Mouse (Mus musculus) heart, adult 11 months (tissue): ENCODE measurements around the gene Dgki.
A peak's percentile ranks its signal among the peaks of the same experiment; 100 is the strongest.

Experiments used
- DNase-seq: peaks from one replicate; pipeline ENCODE4 v3.0.0; 2022

Dgki gene

GRCm38 (mm10) chr6:36998942-36999341 lies 301.0 kb downstream of the Dgki start:
- peak; percentile 58 for DNase-seq

- no peak for DNase-seq
These were observed 305.7 kb downstream of the Dgki start for GRCm38 (mm10) chr6:36994329-36994728.

GRCm38 (mm10) chr6:36990186-36990585 lies 309.8 kb downstream of the Dgki start:
- DNase-seq = peak; percentile 18

GRCm38 (mm10) chr6:36988800-36989199 lies 311.2 kb downstream of the Dgki start:
- peak; percentile 56 for DNase-seq

- peak; percentile 92 for DNase-seq
These were observed 318.3 kb downstream of the Dgki start for GRCm38 (mm10) chr6:36981646-36982045.

- DNase-seq = peak; percentile 94
These were observed 319.5 kb downstream of the Dgki start for GRCm38 (mm10) chr6:36980475-36980874.

GRCm38 (mm10) chr6:36978176-36978575 lies 321.8 kb downstream of the Dgki start:
- peak; percentile 41 for DNase-seq

- DNase-seq = no peak
These were observed 326.9 kb downstream of the Dgki start for GRCm38 (mm10) chr6:36973096-36973495.

- DNase-seq = peak; percentile 85
These were observed 327.5 kb downstream of the Dgki start for GRCm38 (mm10) chr6:36972494-36972893.

GRCm38 (mm10) chr6:36969249-36969885 lies 330.6 kb downstream of the Dgki start:
- peak; percentile 37 for DNase-seq

GRCm38 (mm10) chr6:36960658-36961057 lies 339.3 kb downstream of the Dgki start:
- DNase-seq = no peak

GRCm38 (mm10) chr6:36955293-36955692 lies 344.7 kb downstream of the Dgki start:
- DNase-seq = no peak

GRCm38 (mm10) chr6:36950648-36951047 lies 349.3 kb downstream of the Dgki start:
- no peak for DNase-seq

GRCm38 (mm10) chr6:36947861-36948260 lies 352.1 kb downstream of the Dgki start:
- no peak for DNase-seq

GRCm38 (mm10) chr6:36937527-36937926 lies 362.5 kb downstream of the Dgki start:
- DNase-seq = no peak

- no peak for DNase-seq
These were observed 363.2 kb downstream of the Dgki start for GRCm38 (mm10) chr6:36936816-36937215.

- peak; percentile 31 for DNase-seq
These were observed 368.5 kb downstream of the Dgki start for GRCm38 (mm10) chr6:36931473-36931872.

- no peak for DNase-seq
These were observed 370.2 kb downstream of the Dgki start for GRCm38 (mm10) chr6:36929781-36930180.

GRCm38 (mm10) chr6:36926455-36926854 lies 373.5 kb downstream of the Dgki start:
- DNase-seq = no peak

GRCm38 (mm10) chr6:36922006-36922405 lies 378.0 kb downstream of the Dgki start:
- no peak for DNase-seq

GRCm38 (mm10) chr6:36911586-36911985 lies 388.4 kb downstream of the Dgki start:
- no peak for DNase-seq

GRCm38 (mm10) chr6:36907191-36907590 lies 392.8 kb downstream of the Dgki start:
- DNase-seq = peak; percentile 6

GRCm38 (mm10) chr6:36905965-36906364 lies 394.0 kb downstream of the Dgki start:
- peak; percentile 24 for DNase-seq

- peak; percentile 86 for DNase-seq
These were observed 395.1 kb downstream of the Dgki start for GRCm38 (mm10) chr6:36904911-36905310.

GRCm38 (mm10) chr6:36903821-36904220 lies 396.2 kb downstream of the Dgki start:
- peak; percentile 61 for DNase-seq
